Mouse (Mus musculus) stomach, embryonic 15.5 days (tissue): ENCODE measurements around the gene Mmp23. TPM values are rescaled to one million over a fixed set of nuclear protein-coding genes. Genes with fewer than 3 reads are reported as not detected.
A peak's percentile ranks its signal among the peaks of the same experiment; 100 is the strongest.
"Not testable (repeated sequence)": the region's sequence is repeated elsewhere in the genome, so short reads cannot be mapped to it uniquely, and the experiment has no call there.

Source experiments
- ATAC-seq: fragments of 200-750 bp; cut with Nextera tagmentation; 2 replicates; pipeline ENCODE4 v1.8.0; 2017; ENCODE audit warnings: low read depth, moderate number of reproducible peaks, moderate TSS enrichment; ENCODE audit not compliant: insufficient read depth, low FRiP score
- H3K27ac ChIP-seq: fragments of 300-500 bp; sonication (generic); 2 replicates; pipeline ENCODE4 v1.5.1; 2015; ENCODE audit warnings: mild to moderate bottlenecking, inconsistent platforms
- H3K27me3 ChIP-seq: fragments of 300-500 bp; sonication (generic); replicated peaks from 2 replicates; pipeline ENCODE4 v1.6.1; 2015; ENCODE audit warnings: inconsistent platforms
- H3K36me3 ChIP-seq: fragments of 300-500 bp; sonication (generic); 2 replicates; pipeline ENCODE4 v1.6.1; 2015; ENCODE audit warnings: inconsistent platforms
- H3K4me1 ChIP-seq: fragments of 300-500 bp; sonication (generic); 2 replicates; pipeline ENCODE4 v1.6.1; 2015; ENCODE audit warnings: inconsistent platforms
- H3K4me2 ChIP-seq: fragments of 300-500 bp; sonication (generic); 2 replicates; pipeline ENCODE4 v1.6.1; 2015; ENCODE audit warnings: mild to moderate bottlenecking, inconsistent platforms
- H3K4me3 ChIP-seq: fragments of 300-500 bp; sonication (generic); replicated peaks from 2 replicates; pipeline ENCODE4 v1.5.1; 2015; ENCODE audit warnings: inconsistent platforms
- H3K9ac ChIP-seq: fragments of 300-500 bp; sonication (generic); 2 replicates; pipeline ENCODE4 v1.6.1; 2015; ENCODE audit warnings: inconsistent platforms
- H3K9me3 ChIP-seq: fragments of 300-500 bp; sonication (generic); 2 replicates; pipeline ENCODE4 v1.6.1; 2016; ENCODE audit warnings: inconsistent platforms
- WGBS: fragments of 180-500 bp; shearing (Covaris S2); methylation state at CpG from one replicate; pipeline ENCODE4 v1.1.7; 2015; 5-methylcytosine and 5-hydroxymethylcytosine counted together
- polyA plus RNA-seq: library from polyadenylated mRNA; unstranded; fragments of >200 nt; fragmentation: Nextera tagmentation; extraction: Ambion mirVana; gene quantifications from 2 replicates; pipeline ENCODE4 v1.2.1, GENCODE M21; 2015

Mmp23 gene
- polyA plus RNA-seq, 1 experiment from 2014 or later, result 42.0 TPM

DNA sequence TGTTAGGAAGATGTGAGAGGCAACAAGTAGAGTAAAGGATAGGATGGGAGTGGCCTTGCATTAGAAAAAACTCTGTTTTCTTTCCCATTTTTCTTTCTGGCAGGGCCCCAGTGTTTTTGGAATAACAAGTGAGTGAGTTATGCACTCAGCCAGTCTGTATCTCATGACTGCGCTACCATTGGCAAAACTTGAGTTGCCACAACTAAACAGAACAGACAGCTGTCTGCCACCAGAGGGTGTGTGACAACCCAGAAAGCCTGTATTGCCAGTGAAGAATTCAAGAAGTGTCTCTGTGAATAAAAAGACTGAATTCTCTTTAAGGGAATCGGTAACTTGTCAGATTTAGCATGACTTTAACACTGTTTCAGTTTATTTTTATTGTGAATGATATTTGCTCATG, 22.8 kb upstream of the Mmp23 start:
- whole genome bisulfite sequencing, result 82% methylated on average over 2 of the region's 2 CpGs
- Histone ChIP-seq H3K4me2 (no peak overlapping the region), H3K9me3 (no peaks in the 10 kb centered on the region), H3K4me3 (no peak overlapping the region), H3K27me3 (no peaks in the 10 kb centered on the region), H3K4me1 (no peaks in the 10 kb centered on the region), H3K36me3 (no peaks in the 10 kb centered on the region), H3K27ac (no peak overlapping the region), H3K9ac (no peak overlapping the region)
- ATAC-seq, result no peak

DNA sequence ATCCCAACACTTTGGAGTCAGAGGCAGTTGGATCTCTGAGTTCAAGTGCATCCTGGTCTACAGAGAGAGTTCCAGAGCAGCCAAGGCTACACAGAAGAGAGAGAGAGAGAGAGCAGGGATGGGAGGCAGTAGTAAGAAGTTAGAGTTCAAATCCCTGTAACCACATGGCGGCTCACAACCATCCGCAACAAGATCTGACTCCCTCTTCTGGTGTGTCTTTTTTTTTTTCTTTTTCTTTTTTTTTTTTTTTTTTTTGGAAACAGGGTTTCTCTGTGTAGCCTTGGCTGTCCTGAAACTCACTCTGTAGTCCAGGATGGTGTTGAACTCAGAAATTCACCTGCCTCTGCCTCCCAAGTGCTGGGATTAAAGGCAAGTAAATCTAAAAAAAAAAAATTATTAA, 18.9 kb upstream of the Mmp23 start:
- H3K4me3 ChIP-seq, result no peak overlapping the region
- peaks cover 5% of the 10 kb centered on the region for H3K4me1 ChIP-seq
- no peak overlapping the region for H3K4me2 ChIP-seq
- no peaks in the 10 kb centered on the region for H3K36me3 ChIP-seq
- no peaks in the 10 kb centered on the region for H3K9me3 ChIP-seq
- no peak overlapping the region for H3K27ac ChIP-seq
- 49% methylated on average over 2 of the region's 2 CpGs for WGBS
- no peaks in the 10 kb centered on the region for H3K27me3 ChIP-seq
- no peak for ATAC-seq
- H3K9ac ChIP-seq, result no peak overlapping the region

DNA sequence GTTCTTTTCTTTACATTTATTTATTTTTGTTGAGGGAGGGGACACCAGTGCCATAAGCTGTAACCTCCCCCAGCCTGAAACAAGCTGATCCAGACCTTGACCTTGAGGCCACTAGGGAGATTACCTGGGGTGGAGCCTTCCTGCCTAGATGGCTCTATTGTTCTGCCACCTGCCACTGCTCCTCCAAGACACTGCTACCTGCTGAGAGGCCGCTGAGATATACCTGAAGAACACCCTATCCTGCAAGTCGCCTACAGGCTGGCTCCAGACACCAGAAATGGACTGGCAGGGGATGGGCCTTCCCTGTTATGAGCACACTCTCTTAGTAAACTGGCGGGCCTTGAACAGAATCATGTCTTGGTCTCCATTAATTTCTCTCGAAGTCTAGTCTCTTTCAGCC, 17.1 kb upstream of the Mmp23 start:
- ATAC-seq, H3K4me3 ChIP-seq, H3K27ac ChIP-seq, H3K4me1 ChIP-seq, H3K9ac ChIP-seq, H3K36me3 ChIP-seq, H3K9me3 ChIP-seq, H3K27me3 ChIP-seq: not testable (repeated sequence)
- H3K4me2 ChIP-seq, result peak overlapping the region; percentile 47; the same call in 1 of the 2 replicates
- 58% methylated on average over 4 of the region's 4 CpGs for WGBS

DNA sequence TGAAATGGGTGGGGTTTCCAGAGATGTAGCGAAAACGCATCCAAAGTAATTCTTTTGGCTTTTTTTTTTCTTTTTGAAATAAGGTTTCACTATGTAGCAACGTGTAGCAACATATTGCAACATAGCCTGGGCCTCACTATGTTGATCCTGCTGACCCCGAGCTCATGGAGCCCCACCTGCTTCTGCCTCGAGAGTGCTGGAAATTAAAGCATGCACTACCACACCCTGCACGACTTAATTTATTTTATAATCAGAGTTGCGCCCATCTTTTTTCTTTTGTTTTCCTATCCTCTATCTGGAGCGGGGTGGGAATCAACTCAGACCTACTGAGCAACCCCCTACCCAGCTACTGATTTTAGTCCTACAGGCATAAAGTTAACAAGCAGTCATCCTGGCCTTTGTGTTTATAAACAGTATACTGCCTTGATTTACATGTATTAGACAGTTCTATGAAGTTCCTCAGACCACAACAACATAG, 16.5 kb upstream of the Mmp23 start:
- no peaks in the 10 kb centered on the region for H3K36me3 ChIP-seq
- H3K4me2 ChIP-seq, result peak overlapping the region; percentile 47
- H3K27ac ChIP-seq, result no peak overlapping the region
- no peak overlapping the region for H3K9ac ChIP-seq
- WGBS, result 1% methylated on average over 8 of the region's 8 CpGs
- H3K4me1 ChIP-seq, result peaks cover 5% of the 10 kb centered on the region
- ATAC-seq, result peak; percentile 10; the same call in 1 of the 2 replicates
- no peaks in the 10 kb centered on the region for H3K9me3 ChIP-seq
- no peaks in the 10 kb centered on the region for H3K27me3 ChIP-seq
- H3K4me3 ChIP-seq, result peak overlapping the region; percentile 76

DNA sequence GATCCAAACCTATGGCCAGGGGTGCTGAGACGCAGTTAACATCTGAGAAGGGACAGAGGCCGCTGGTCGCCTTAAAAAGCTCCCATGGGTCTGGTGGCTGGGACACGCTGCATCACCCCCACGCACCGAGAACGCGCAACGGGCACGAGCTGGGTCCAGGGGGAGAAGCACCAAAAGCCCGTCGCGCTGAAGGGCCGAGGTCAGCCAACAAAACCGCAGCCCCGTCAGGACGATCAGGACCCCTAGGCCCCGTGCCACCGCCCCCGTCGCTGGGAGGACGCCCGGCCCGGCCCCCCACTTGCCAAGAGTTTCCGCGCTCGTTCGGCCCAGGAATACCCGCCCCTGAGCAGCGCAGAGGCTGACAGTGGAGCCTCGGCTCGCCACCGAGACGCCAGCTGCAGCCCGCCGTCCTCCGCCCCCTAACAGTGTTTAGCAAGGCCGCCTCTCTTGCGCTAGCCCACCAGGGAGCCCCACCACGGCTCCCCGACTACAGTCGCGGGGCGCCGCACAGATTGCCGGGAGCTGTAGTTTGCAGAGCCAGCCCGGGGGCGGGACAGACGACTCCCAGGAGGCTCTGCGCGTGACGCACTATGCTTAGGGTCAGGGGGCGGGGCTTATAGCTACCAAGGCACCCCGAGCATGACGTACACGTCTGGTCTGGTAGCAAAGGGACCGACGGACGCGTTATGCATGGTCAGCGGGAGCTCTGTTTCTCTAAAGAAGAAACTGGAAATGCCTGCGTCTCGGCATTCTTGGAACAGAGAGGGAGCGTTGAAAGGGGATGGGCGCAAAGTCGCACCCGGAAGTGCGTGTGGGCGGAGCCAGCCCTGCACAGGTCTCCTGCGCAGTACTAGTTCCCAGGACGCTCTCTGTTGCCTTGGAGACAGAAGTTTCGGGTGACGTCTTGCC, 15.8 kb upstream of the Mmp23 start, which contains the start of gene Mib2:
Gene Mib2 (minus strand): TSS at position 510 of the 909 bp plus-strand sequence.
- under 1% methylated on average over 73 of the region's 73 CpGs for WGBS
- no peaks in the 10 kb centered on the region for H3K36me3 ChIP-seq
- H3K9ac ChIP-seq, result peak within 1 kb of the TSS; percentile 82
- H3K9me3 ChIP-seq, result no peaks in the 10 kb centered on the region
- peak within 1 kb of the TSS; percentile 69 for H3K27ac ChIP-seq
- peak; percentile 98 for ATAC-seq
- peak within 1 kb of the TSS; percentile 86 for H3K4me2 ChIP-seq
- no peaks in the 10 kb centered on the region for H3K27me3 ChIP-seq
- H3K4me3 ChIP-seq, result peak within 1 kb of the TSS; percentile 76
- H3K4me1 ChIP-seq, result peaks cover 5% of the 10 kb centered on the region

DNA sequence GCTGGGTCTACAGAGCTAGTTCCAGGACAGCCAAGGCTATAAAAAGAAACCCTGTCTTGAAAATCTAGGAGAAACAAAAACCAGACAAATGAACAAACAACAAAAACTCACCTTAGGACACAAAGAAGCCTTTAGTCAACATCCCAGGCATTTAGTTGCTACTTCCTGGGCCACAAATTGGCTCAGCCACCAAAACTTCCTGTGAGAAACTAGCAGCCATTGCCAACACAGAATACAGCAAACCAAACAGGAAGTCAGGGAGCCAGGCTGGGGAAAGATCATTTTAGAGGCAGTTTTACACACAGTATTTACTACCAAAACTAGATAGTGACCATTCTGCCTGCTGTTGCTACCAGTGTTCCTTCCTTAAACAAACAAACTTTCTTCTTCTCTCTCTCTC, 13.7 kb upstream of the Mmp23 start:
- no peak overlapping the region for H3K4me2 ChIP-seq
- ATAC-seq, result no peak
- H3K27ac ChIP-seq, result no peak overlapping the region
- no peaks in the 10 kb centered on the region for H3K27me3 ChIP-seq
- H3K9ac ChIP-seq, result no peak overlapping the region
- H3K4me1 ChIP-seq, result peaks cover 5% of the 10 kb centered on the region
- no peaks in the 10 kb centered on the region for H3K9me3 ChIP-seq
- H3K4me3 ChIP-seq, result no peak overlapping the region
- no peaks in the 10 kb centered on the region for H3K36me3 ChIP-seq

DNA sequence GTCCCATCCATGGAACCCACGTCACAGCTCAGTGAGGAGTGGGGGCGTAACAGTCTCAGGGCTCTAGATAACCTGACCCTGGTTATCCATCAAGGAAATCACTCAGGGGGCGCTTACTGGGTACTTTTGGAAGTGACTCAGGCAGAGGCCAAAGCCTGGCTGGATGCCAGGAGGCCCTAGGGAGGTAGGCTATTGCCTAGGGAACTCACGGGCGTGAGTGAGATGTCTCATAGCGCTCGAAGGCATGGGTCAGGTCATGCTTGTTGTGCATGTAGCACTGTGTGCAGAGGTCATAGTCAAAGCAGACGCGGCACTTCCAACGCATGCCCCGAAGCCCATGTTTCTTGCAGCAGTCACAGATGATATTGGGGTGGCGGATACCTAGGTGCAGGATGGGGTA, 7.5 kb upstream of the Mmp23 start:
- no peak for ATAC-seq
- WGBS, result 70% methylated on average over 12 of the region's 12 CpGs

DNA sequence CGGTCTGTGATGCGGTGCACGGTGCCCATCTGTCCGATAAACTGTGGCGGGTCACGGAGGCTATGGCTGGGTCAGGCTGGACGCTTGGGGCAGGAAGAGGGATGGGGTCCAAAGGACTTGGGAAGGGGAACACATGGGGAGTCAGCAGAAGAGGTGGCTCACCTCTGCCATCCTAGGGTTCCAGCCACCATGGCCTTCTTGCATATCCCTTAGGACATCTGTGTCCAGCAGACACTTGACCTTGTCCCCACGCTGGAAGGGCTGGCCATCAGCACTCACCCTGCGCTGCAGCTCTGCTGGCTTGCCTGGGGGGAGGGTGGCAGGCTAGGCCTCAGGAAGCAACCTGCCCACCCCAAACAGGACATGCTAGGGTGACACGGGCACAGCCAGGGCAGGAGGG, 5.8 kb upstream of the Mmp23 start:
- no peak overlapping the region for H3K4me2 ChIP-seq
- H3K27me3 ChIP-seq, result 0 out of 2 replicates have a peak, but pooled peaks cover 3% of the 10 kb centered on the region
- H3K36me3 ChIP-seq, result 0 out of 2 replicates have a peak, but pooled peaks cover 18% of the 10 kb centered on the region
- WGBS, result 90% methylated on average over 10 of the region's 10 CpGs
- no peaks in the 10 kb centered on the region for H3K9me3 ChIP-seq
- peaks cover 14% of the 10 kb centered on the region for H3K4me1 ChIP-seq
- H3K27ac ChIP-seq, result no peak overlapping the region
- ATAC-seq, result no peak
- H3K4me3 ChIP-seq, result no peak overlapping the region
- H3K9ac ChIP-seq, result no peak overlapping the region

More for the DNA sequence above, 7.5 kb upstream of the Mmp23 start:
- H3K9ac ChIP-seq, result no peak overlapping the region
- 0 out of 2 replicates have a peak, but pooled peaks cover 18% of the 10 kb centered on the region for H3K36me3 ChIP-seq
- H3K4me2 ChIP-seq, result no peak overlapping the region
- H3K9me3 ChIP-seq, result no peaks in the 10 kb centered on the region
- no peak overlapping the region for H3K4me3 ChIP-seq
- H3K27ac ChIP-seq, result no peak overlapping the region
- H3K4me1 ChIP-seq, result 0 out of 2 replicates have a peak, but pooled peaks cover 3% of the 10 kb centered on the region
- no peaks in the 10 kb centered on the region for H3K27me3 ChIP-seq

DNA sequence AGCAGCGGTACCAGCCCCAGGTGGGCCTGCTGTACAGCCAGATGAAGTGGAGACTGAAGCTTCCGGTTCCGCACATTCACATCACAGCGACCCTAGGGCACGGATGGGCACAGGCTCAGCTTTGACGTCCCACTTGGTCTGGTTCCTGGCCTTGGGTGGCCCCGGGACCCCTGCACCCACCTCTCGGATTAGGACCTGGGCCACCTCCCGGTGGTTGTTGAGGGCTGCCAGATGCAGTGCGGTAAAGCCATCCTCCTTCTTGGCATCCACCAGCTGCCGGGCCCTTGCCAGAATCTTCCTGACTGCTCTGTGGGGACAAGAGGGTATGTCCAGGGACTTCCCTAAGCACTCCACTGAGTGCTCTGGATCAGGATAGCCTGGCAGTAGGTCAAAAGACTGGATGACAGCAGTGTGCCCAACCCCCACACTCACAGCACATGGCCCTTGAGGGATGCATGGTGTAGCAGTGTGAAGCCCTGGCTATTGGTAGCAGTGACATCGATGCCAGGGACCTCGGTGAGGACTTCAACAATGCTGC, 3.1 kb upstream of the Mmp23 start:
- Histone ChIP-seq H3K4me2 (no peak overlapping the region), H3K4me3 (no peak overlapping the region), H3K4me1 (peaks cover 34% of the 10 kb centered on the region), H3K36me3 (0 out of 2 replicates have a peak, but pooled peaks cover 18% of the 10 kb centered on the region), H3K9me3 (no peaks in the 10 kb centered on the region), H3K9ac (no peak overlapping the region), H3K27ac (no peak overlapping the region), H3K27me3 (peaks cover 18% of the 10 kb centered on the region; the same call in 1 of the 2 replicates)
- ATAC-seq, result no peak
- 96% methylated on average over 13 of the region's 13 CpGs for WGBS

DNA sequence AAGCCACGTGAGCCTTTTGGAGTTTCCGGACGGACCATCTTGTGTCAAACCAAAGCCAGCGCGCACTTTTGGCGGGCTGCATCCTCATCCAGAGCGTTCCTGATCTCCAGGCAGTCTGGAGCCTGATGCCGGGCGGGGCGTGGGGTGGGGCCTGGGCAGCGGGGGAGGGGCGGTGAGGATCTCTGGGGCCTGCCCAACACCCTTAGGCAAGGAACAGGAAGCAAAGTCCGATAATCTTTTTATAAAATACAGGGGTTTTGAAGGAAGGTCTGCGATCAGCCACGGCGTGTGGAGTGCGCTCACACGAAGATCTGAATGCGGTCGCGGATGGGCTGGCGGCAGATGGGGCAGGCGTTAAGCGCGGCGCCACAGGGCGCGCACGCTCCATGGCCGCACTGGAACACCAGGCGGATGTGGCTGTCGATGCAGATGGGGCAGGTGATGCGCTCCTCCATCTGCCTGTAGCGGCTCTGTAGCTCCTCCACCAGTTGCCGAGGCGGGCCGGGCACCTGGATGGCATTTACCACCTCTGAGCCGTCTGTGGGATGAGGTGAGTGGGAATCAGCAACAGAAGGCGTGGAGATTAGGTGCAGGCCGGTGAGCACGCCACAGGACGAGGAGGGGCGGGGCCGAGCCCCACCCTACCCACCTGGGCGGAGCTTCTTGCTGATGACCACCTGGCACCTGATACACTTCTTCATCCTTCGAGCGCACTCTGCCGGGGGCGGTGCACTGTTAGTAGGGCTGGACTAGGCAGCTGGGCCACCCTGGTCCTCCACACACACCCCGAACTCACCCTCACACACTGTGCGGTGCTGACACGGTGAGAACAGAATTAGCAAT, 1.5 kb upstream of the Mmp23 start:
- Histone ChIP-seq H3K4me1 (peaks cover 36% of the 10 kb centered on the region), H3K27ac (peak overlapping the region; percentile 55; the same call in 1 of the 2 replicates), H3K9me3 (no peaks in the 10 kb centered on the region), H3K36me3 (peaks cover 30% of the 10 kb centered on the region), H3K9ac (peak overlapping the region; percentile 26; the same call in 1 of the 2 replicates), H3K4me2 (peak overlapping the region; percentile 89), H3K4me3 (peak overlapping the region; percentile 47), H3K27me3 (peaks cover 18% of the 10 kb centered on the region; the same call in 1 of the 2 replicates)
- peak; percentile 47 for ATAC-seq
- WGBS, result 4% methylated on average over 52 of the region's 52 CpGs

DNA sequence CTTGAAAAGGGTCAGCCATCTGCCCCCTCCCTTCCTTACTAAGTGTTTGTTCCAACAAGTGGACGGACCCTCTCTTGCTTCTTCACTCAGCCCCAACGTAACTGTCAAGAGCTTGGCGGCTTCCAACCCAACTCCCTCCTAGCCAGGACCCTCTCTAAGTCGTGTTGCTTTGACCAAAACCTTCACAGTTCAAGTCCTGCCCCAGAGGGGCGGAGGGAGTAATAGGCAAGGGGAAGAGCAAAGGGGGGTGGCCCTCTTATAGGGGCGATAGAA, 935 bp upstream of the Mmp23 start:
- Histone ChIP-seq H3K4me3 (peak overlapping the region; percentile 47), H3K4me2 (peak overlapping the region; percentile 89), H3K36me3 (peaks cover 33% of the 10 kb centered on the region), H3K9ac (no peak overlapping the region), H3K4me1 (peaks cover 36% of the 10 kb centered on the region), H3K27ac (no peak overlapping the region), H3K9me3 (no peaks in the 10 kb centered on the region), H3K27me3 (peaks cover 18% of the 10 kb centered on the region; the same call in 1 of the 2 replicates)
- no peak for ATAC-seq
- WGBS, result 5% methylated on average over 6 of the region's 6 CpGs
